Mouse (Mus musculus): ENCODE data around the gene Arglu1.
A peak's percentile ranks its signal among the peaks of the same experiment; 100 is the strongest.

Arglu1 gene

DNA sequence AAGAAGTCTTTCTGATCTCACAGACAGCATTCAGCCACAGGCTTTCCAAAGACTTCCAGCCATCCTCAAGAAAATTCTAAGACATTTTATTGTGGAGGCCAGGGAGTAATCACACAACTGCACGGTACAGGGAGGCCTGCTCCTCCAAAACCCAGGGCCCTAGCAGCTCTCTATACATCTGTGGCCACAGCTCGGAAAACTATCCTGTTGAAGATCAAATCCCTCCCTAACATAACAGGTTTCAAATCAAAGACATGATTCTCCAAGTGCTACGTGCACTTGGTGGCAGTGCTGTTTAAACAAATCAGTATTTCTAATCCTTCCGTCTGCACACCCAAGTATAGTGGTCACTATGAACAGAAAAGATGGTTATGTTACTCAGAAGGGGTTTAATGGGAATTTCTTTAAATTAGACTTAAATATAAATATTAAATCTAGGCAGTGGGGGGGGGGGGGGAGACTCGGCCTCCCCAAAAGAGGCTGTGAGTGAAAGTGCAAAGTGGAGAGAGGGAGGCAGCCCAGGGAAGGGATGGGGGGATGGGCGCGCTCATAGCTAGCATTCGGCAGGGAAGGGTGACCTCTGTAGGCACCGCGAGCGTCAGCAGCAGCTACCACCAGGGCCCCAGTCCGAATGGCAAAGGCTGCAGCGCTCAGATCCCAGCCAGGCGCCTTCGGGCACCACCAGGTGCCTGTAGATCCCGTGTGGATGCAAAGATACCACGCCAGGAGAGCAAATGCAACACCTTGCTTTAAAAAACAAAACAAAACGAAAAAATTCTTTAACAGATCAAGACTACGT is 31.7 kb downstream of the Arglu1 start:
- DNase-seq (ENCODE audit: low spot score): peak; percentile 81

DNA sequence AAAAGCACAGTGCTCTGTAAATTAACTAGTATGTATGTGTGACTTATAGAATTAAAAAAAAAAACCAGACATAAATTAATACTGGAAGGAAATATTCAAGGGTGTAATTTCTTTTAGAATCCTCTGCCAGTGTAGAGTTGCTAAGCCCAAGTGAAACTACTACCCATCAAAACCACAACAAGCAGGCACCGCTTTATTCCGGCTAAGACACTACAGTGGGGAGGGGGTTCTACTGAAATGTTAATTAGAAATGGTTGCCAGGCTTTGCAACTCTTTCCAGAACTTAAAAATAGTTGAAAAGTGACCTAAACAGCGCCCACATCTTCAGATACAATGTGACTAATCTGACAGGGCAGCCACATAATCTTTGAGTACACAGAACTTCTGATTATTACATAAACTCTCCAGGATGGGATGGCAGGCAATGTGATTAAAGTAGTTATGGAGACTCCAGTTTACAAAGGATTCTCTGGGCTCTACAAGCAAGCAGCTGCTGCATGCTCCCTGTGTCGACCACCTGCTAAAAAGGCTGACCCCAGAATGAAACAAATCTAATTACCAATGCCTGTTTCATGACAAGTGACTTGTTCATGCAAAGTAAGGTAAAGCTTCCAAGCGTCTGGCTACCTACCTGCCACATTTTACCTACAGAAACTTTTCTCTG is 32.5 kb downstream of the Arglu1 start:
- DNase-seq (ENCODE audit: low spot score): no peak

DNA sequence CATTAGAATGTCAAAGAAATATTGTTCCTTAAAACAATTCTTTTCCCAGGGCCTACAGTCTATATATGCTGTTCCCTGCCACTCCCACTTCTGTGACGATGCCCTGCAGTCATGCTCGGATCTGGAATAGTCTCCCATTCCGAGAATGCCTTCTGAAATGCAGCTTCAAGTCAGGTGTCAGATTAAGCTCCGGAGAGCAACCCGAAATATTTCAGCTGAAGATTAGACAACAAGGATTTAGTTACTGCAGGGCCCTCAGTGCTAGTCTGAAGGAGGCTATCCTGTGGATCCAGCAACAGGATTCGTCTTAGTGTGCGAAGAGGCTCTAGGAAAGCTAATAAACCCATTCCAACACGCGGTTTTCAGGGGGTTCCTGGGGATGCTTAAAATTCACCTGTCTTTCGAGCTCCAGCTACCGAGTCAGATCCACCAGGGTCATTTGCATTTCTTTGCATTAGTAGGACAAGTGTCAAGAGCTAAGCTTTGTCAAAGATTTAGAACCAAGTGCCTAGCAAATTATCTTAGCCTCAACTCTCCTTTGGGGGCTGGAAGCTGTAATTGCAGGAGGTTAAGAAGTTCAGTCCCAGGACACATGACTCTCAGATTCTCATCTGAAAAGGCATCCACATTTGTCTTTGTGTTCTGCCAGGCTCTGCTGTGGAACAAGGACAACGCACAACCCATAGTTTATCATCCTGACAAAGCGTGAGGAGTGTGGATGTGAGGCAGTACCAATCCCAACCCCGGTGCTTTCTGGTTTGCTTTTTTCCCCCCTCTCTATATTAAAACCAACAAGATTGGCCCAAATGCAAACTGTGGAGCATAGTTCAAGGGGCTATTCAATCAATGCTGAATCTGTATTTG is 33.5 kb downstream of the Arglu1 start:
- no peak for DNase-seq (ENCODE audit: low spot score)

DNA sequence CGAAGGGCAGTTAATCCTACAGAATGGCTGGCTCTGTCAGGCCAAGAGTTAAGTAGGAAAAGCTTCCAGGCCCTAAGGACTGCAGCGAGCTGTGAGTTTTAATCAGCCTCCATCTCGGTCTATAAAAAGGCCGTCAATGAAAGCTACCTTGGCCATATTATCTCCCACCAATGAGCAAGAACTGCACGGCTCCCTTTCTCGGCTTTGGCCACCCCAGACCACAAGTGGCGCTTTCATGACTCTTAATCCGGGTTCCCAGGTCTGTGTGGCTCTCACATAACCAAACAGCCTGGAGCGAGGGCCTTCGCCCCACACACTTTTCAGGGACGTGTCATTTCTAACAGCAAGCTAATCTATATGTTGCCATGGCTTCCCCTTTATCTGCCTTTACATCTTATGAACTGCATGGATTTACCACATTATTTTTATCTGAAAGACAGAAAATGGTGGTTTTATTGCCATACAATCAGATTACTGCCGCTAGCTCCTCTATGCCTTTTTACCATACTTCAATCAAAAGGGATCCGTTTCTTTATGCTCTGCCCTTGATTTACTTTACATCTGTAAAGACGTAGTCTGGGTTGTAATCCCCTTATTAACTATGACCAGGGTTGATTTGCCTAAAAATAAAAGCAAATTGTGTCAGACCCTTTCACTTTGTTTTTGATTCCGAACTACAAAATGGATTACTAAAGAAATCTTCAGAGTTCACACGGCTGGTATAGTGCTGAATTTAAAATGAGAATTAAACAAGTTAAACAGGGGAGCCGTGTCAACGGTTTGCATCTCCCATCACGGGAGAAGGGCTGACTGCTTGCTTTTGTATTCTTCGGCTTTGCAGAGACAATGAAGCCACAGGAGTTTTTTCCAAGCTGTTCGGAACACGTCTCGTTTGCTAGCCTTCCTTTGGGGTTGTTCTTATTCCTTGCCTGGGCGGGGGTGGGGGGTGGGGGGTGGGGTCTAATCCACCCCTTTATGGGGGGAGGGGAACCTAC is 34.7 kb downstream of the Arglu1 start:
- DNase-seq (ENCODE audit: low spot score): no peak

DNA sequence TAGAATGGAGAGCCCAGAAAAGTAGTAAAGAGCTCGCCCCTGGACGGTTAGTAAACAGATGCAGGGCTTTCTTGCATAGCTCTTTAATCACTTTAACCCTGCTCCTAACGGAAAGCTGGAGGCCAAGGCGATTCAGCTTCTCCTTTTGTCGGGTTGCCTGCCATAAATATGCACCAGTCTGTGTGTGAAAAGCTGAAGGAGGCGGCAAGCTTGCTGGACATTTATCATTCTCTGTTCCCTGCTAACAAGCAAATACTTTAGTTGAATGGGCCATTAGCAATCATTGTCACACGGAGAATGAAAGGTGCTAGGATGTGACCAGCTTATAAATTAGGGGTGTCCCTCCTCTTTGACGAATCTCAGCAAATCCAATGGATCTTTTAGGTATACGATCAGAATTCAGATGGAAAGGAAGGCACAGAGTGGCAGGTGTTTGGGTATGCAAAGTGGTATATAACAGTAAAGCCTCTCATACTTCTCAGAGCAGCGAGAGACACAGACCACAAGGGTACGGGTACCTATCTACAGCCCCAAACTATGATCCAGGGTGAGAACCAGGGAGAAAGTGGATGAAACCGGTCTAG is 36.3 kb downstream of the Arglu1 start:
- no peak for DNase-seq (ENCODE audit: low spot score)

DNA sequence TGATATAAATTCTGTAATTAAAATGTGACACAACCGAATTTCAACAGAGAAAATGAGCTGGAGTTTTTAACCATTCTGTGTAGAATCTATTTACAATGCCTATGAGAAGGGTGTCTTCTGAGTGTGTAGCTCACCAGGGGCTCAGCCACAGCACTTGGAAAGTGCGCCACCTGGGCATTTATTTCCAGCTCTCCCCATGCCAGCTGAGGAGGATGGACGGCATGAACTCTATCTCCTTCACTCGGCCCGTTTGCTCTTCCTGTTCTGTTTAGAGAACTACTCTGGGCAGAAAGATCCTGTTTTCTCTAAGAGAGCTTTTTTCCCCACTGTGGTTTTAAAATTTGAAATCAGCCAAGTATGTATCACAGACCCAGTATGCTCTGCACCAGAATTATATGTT is 37.0 kb downstream of the Arglu1 start:
- no peak for DNase-seq (ENCODE audit: low spot score)

DNA sequence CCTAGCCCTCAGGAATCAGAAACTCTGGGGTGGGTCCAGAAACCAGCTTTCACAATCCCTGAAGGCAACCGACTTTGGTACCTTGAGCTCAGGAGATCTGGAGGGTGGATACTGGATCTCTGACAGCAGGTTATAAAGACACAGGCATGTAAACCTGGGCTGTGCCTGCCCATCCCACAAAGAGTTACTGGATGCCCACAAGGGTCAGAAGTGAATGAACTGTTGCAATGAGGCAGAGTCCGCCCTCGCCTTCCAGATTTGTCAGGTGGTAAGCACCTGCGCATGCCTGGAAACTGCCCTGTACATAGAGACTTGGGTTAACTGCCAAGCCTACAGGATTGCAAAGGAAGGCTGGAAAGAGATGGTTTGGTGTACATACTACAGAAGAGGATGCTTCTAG is 37.9 kb downstream of the Arglu1 start:
- no peak for DNase-seq (ENCODE audit: low spot score)

DNA sequence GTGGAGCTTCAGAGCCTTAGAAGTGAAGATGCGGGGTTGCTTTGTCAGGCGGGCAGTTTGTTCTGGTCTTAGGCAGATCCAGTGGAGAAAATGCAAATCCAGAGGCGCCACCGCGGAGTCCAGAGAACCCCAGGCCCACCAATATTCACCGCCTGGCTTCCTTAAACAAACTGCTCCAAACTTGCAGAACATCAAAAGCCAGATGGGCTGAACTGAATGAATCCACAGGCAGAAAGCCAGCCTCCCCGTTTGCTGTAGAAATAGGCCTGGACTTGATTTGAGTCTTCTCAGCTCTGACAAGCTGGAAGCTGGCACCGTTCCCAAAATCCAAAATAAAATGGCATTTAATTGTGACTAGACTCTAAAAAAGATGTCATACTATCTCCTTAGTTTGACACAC is 40.4 kb downstream of the Arglu1 start:
- DNase-seq (ENCODE audit: low spot score): no peak

DNA sequence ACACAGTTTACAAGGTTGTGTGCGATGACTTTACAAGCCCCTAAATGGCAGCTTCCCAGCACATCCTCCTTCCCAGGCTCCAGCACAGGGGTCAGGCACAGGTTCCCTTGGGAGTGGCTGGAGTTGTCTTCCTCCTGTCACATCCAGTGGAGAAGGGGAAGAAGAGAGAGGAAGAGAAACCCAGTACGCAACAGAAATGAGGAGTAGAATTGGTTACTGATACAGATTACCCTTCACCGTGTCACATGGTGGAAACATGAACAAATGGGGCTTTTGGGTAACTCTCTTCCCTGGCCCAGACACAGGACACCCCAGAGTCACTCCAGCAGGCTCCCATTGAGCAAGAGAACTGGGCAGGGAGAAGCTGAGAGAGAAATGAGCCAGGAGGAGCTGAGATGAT is 40.8 kb downstream of the Arglu1 start:
- DNase-seq (ENCODE audit: low spot score): no peak

DNA sequence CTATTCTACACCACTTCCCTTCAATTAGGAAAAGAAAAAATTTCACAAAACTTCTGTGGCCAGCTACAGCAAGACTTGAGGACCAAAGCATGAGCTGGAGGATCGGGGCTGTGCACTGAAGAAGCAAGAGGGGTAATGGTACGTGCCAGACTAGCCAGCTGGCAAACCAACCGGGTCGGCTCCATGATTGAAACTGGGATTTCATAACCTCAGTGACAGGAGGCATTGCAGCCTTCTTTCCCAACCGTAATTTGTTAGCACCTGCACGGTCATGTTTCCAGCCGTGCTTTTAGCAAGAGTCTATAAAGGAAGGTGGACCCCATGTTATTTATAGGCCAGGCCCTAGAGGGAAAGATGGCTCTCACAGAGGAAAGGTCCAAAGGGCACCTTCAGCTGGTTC is 41.6 kb downstream of the Arglu1 start:
- no peak for DNase-seq (ENCODE audit: low spot score)

DNA sequence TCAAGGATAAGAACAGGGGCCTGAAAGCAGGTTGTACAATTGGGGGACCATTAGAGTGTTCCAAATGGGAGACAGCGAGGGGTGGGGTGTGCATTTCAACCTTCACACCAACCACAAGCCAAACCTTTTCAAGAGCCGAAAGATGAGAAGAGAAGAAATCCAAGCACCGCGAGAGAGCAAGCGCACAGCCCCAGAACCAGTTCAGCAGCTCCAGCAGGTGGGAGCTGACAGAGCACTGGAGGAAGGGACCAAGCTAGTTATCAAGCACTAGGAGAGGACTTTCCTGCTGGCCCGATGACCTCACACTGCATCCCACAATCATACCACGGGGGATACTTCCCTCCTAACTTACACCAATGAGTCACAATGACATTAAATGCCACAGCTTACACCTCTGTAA is 42.5 kb downstream of the Arglu1 start:
- DNase-seq (ENCODE audit: low spot score): no peak

DNA sequence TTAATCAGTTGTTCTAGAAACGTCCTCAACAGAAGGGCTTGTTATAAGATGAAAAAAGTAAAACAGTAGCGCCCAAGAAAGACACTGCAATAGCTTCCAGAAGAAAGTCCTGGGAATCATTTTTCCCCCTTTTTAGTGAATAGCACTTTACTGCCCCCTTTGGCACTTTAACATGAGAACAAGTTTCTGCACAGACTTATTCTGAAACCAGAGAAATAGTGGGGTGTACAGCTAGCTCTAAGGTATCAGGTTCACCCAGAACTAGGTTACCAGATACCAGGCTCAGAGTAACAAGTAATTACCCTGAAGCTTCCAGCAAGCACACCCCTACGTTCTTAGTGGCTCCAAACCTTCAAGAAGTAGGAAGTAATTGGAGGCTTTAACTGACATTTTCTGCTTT is 43.0 kb downstream of the Arglu1 start:
- no peak for DNase-seq (ENCODE audit: low spot score)

DNA sequence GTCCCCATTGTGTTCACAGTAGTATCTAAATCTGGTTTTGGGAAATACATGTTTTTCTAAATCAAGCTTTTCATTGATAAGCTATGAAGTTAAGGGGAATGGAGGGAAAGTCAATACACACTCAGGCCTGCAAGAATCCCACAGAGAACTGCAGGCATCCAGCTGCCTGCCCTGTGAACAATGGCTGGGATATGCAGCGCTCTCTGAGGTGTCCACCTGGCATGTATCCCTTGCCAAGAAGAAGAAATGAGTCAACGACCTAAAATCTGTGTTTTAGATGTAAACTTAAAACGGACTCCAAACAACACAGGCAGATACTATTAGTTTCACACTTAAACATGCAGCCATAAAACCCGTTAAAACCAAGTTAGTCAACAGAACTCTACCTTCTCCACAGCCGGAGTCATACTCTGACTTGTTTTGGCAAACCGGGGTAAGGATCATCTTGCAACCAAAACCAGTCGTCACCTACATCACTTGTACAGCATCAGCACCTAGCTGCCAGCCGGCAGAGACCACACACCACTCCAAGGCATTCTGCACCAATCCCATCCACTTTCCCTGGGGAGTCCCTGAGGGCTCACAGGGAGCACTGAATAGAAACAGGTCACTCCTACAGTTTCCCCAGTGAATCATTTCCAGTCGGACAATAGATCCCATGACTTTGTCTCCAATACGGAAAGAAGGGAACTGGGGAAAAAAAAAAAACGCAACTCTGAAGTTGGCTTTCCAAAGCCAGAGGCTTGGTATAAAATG is 46.0 kb downstream of the Arglu1 start:
- DNase-seq (ENCODE audit: low spot score): no peak

DNA sequence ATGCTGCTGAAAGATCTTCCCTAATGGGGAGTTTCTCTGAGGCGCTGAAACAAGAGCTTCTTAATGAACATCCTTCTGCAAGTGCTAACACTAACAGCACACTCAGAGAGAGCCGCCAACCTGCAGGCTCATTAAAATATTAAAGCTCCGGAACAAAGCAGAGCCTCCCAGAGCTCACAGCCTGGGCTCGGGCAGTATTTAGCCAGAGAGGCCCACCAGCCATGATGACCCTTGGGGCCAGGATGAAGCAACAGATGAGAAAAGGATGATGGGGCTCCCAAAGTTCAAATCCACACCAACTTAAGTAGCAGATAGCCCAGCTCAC is 50.1 kb downstream of the Arglu1 start:
- DNase-seq (ENCODE audit: low spot score): no peak

DNA sequence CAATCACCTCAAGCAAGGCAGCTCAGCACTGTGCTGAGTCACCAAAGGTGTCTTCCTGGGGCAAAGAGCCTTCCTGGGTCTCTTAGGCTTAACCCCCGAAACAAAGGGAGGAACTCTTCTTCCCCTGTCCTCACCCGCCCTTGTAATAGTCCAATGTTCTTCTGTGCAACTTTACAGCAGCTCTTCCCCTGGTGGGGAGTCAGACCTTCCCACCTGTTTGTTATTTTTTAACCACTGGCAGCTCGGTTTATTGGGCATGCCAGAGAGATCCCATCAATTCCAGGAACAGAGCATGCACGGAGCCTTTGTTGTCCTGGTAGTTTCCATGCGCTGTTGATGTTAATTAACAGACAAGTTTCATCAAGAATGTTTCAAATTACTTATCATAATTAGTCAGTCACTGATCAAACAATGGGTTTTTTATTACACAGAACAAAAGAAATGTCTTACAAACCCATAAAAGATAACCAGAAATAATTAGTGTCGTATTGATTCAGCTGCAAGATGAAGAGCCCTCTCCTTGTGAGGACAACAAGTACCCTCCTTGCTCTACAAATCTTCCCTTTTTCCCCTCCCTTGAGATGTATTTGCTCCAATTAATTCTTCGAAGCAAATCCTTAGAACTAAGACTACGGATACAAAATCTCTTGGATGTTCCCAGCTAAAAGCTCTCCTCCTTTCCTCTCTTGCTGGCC is 50.6 kb downstream of the Arglu1 start:
- no peak for DNase-seq (ENCODE audit: low spot score)

DNA sequence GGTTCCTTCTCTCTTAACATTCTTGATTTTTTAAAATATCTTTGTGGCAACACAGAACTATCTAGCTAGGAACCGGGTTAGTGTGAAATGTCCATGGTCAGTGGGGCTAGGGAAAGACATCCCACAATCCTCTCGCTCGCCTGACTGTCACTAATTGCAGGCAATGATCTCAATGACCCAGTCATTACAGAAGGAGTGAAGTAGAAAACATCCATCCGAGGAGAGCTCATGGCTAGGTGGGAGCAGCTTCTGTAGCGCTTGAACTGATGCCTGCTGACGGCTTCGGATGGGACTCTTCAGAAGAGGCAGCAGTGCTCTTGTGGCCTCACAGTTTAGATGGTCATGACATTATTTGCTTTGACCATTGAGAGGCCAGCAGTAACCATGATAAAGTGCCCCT is 58.9 kb downstream of the Arglu1 start:
- no peak for DNase-seq (ENCODE audit: low spot score)

DNA sequence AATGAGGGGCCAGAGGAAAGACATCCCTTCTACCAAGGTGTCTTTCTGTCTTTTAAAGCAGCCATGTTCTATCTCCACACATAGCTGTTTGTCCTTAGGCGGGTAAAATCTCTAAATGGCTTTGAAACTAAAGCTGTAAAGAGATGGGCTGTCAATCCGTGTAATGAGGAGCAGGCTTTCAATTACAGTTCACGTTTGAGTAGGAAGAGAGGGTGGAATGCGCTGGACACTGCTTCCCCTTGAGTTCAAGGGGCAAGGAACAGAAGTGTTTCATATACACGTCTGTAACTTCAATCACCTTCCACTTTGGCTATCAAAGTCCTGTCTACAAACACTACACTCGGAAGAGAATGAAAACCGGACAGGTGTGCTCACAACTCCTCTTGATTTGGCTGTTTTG is 66.3 kb downstream of the Arglu1 start:
- DNase-seq (ENCODE audit: low spot score): no peak

DNA sequence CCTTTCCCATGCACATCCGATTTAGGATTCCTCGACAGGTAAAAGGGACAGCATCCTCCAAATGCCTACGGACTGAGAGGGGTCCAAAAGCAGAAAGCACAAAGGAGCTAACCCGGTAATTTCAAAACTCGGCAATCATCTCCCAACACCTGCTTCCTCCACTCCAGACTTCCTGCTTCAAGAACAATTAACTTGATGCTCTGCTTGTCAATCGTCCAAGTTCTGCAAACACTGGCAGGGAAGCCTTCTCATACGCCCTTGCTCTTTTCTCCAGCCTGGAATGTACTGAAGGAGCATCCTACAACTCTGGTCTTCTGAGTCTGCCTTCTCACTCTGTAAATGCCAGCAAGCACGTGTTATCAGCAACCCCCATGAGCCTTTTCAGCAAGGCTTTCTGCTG is 66.8 kb downstream of the Arglu1 start:
- DNase-seq (ENCODE audit: low spot score): no peak

DNA sequence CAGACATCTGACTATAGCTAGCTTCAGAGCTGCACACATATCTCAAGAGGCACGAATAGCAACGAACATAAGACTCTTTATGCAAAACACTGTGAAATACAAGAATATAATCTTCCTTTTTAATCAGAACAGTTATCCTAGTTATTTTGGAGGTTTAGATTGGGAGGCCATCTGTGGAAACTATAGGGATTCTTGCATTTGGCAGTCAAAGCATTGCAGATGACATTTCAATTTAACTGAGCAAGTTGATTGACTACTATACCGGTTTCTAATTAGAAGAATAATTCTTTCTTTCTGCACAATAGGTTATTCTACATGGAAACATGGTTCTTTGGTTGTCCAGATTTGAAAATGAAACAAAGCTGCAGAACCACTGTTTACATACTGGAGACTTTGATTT is 67.8 kb downstream of the Arglu1 start:
- DNase-seq (ENCODE audit: low spot score): no peak

DNA sequence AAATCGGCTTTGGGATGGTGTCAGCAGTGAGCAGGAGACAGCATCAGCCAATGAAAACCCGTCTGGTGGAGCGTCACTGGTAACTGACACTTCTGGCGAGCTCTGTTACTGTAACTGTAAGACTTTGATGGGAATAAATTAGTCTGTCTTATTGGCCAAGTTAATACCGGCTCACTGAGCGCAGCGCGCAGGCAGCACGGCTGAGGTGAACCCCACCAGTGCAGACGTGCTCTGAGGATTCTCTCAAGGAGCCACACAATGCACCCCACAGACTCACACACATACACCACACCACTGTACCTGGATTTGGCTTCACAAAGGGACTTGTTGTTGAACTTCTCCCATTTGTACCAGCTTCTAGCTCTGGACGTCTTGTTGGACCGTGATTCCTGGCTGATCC is 68.3 kb downstream of the Arglu1 start:
- no peak for DNase-seq (ENCODE audit: low spot score)

Measured in urinary bladder, postnatal 25 days (tissue).